Mouse (Mus musculus): ENCODE measurements at regions not wholly inside any gene's neighbourhood (a gene's known extent, or its start where the extent isn't known, plus 50 kb on each side); places are given as distances from the start of the nearest gene placed in this dataset.
A peak's percentile ranks its signal among the peaks of the same experiment; 100 is the strongest.

DNA sequence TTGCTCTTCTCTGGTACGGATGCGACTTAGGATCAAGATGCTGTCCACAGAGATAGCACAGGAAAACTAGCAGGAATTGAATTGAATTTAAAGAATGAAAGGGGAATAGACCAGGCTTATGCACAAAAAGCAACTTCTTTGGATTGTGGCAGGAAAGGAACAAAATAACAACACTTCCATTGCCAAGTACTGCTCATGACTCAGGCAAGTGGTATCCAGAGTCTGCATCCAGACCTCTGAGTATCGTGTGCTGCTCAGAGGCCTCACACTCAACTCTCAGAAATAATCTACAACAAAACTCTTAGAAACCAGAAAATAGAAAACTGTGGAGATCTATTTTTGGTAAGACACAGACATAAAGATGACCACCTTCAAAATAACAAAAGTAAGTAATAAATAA lies 176.1 kb upstream of the Egflam start:
- DNase-seq (ENCODE audit: low spot score), result no peak

DNA sequence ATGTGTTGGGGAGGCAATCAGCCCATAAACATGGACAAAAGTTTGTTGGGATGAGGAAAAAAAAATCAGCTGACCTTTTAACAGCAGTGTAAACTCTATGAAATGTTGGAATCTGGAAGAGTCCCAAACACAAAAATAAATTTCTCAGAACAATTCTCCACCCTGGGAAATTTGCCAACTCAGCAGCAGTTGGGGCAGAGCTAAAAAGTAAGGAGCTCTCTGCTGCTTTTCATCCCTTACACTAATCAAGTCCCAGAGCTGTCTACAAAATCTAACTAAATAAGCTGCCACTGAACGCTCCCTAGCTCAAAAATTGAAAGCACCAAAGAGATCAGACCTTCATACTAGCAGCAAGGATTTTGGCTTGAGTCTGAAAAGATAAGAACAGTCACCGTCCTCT lies 176.6 kb upstream of the Egflam start:
- no peak for DNase-seq (ENCODE audit: low spot score)

DNA sequence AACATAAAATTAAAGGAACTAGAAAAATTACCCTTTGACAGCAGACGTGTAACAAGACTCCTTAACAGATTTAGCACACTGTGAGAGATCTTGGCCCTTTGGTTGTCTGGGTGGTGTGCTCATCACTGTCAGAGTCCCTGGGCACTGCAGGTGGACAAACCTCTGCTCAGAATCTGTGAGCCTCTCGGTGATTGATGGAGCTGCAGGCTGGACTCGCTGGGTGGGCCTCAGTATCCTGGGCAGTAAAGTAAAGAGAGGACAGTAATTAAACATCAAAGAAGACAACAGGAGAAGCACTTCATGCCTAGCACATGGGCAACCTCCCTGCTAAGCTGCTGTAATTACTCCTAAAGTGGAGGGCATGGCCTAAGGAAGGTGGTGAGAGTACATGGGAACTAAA lies 180.2 kb upstream of the Egflam start:
- DNase-seq (ENCODE audit: low spot score), result no peak

DNA sequence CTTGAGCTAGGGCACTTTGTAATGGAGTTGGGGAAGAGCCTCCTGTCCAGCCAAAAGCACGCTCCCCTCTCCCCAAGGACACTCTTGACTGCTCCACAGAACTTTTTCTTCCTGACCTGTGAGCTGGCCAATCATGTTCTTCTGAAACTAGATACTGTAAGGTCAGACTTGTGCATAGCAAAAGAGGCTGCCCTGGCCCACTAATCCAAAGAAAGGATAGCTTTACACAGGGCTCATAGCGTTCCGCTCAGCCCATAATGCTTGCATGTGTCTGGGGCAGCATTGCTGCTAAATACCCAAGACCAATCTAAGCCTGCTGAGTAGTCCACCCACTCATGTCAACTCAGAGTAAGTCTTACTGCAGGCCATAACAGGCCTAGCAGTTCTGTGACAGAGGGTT lies 189.0 kb upstream of the Egflam start:
- DNase-seq (ENCODE audit: low spot score), result no peak

DNA sequence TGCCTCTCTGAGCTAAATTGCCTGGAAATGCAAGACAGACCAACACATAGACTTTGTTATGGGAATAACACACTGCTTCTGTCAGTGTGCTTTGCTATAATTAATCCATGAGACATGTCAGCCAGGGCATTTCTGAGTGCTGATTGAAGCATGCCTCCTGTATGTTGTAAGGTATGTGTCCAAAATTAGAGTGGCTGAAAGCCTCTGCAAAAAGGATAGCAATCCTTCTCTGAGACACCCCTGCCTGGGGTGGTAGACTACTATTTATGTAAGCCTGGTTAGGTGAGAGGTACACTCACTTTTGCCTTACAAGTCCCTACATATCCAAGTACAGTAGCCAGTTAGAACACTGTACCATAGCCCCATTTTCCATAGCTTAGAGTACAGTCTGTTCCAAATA lies 193.3 kb upstream of the Egflam start:
- DNase-seq (ENCODE audit: low spot score), result no peak

DNA sequence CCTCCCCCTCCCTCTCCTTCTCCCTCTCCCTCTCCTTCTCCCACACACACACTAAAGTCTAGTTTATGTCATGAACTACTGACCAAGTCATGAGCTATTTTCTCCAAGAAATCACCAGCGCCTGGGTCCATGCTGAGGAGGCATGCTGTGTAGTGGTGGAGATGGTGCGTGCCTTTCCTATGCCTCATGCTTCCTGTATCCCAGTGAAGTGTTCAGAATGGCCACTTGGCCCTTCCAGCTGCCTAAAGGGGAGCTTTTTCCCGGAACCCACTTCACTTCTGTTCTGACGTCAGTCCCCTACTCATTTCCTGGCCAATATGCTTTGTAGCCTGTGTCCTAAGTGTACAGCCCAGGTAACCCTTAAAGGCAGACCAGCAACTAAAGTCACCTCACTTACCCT lies 199.1 kb upstream of the Egflam start:
- DNase-seq (ENCODE audit: low spot score), result no peak

DNA sequence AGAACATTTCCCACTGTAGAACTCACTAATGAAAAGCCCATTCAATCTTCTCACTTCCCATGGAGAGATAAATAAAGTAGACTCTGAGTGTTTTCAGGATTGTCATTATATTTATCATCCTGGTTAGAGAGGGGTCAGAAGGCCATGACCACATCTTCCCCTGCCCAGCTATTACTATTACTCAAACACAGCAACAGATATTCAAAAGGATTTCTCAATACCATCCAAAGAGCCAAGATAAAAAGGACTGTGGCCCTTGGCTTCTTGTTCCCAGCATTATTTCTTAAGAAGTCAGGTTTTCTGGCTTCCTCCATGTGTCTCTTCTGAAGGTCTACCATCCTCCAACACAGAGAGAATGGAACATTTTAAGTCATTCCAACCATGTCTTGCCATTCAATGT lies 199.6 kb upstream of the Egflam start:
- no peak for DNase-seq (ENCODE audit: low spot score)

DNA sequence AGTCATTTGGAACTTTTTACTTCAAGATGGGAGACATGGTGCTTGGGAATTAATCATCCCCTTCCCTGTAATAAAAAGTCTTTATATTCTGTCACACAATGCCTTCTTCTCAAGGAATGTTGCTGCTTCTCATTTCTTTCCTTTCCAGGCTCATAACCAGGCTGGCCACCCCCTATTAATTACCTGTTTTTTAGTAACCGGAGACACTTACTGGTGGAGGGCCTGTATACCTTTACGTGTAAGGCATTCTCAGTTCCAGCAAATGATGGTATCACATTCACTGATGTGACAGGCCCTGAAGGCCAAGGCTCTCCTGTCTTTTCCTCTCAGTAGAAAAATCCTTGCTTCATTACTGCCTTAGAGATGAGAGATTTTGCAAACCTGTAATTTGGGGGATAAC lies 203.3 kb upstream of the Egflam start:
- no peak for DNase-seq (ENCODE audit: low spot score)

DNA sequence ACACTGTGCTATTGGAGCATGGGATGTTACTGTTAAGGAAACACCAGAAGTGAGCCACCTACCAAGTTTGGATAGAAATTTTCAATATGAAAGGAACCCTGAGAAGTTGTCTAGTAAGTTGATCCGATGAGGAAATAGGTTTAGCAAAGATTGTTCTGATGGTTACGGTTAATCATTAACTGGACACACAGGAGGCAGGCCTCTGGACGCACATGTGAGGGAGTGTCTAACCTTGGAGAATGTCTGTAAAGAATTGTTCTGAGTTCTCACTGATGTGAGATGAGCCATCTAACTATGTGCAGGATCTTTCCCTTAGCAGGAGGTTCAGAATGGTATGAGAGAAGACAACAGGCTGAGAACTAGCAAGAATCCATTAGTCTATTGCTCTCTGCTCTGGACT lies 205.8 kb upstream of the Gdnf start:
- no peak for DNase-seq (ENCODE audit: low spot score)

DNA sequence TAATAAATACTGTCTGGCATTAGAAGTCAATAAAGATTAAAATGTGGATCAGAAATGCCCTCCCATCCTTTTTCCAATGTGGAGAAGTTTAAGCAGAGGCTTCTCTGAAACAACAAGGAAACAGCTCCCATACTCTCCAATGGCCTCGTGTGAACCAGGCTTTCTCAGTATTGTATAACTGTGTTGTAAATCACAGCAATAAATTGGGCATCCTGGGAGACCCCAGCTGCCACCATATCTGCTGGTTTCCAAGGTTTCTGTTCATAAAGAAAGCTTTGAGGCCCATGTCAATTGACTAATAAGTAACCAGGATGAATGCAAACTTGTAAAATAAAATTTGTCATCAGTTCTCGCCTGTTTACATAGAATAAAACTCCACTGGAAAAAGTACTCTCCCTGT lies 192.7 kb upstream of the Gdnf start:
- no peak for DNase-seq (ENCODE audit: low spot score)

DNA sequence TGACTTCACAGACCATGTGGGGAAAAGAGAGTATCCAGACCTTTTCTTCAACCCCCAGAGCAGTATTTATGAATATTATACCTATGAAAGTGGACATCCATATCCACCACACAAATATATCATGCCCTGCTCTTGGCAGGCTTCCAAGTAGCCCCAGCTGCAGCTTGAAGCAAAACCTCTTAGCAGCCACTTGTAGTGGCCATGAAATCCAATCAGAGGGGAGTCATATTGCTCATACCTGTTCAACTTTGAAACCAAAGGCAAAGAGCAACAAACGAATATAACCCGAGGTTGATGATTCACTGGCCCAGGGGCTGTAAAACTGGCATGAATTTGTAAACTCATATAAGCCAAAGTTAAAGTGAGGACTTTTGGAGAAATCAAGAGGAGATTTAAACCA lies 187.6 kb upstream of the Gdnf start:
- DNase-seq (ENCODE audit: low spot score), result no peak

DNA sequence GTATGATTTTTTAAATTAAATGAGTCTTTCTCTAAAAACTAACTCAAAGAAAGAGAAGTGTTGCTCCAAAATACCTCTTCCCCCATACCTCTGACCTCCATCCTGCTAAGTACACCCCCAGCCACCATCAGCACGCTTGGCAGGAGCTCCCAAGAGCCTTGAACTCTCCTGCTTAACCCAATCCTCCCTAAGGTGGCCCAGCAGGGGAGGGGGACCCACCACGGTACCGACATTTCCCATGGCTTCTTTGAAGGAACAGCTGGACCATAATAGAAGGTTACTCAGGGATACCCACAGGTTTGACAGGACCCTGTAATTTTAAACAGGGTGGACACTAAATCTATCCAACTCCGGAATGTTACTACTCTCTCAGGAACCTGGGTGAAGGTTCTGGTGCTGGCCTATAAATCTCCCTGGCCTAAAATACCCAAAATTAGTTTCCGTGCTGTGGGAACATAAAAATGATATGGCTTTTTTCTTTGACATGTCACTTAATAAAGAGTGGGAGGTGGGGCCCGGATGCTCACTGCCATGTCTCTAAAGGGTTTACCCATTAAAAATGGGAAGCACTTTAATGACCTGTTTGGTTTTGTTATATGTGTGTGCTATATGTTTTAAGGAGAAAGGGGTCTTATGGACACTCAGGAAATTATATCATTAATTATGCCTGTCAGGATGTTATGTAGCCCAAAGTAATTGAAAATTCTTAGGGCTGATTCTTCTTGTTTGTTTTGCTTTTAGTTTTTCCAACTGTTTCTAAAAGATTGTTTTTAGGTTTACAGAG lies 185.8 kb upstream of the Gdnf start:
- DNase-seq (ENCODE audit: low spot score), result no peak

DNA sequence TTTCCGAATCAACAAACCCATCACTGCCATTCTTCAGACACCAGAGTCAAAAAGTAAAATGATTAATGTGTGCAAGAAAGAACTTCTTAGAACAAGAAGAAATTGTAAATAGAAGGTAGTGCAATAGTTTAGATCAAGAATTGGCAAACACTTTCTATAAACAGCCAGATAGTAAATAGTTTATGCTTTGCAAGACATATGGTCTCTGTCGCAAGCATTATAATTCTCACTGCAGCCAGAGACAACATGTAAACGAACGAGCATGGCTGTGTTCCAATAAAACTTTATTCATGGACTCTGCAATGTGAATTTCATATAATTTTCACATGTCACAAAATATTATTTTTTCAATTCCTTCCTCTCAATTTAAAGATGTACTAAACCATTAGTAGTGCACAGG lies 180.8 kb upstream of the Gdnf start:
- DNase-seq (ENCODE audit: low spot score), result no peak

DNA sequence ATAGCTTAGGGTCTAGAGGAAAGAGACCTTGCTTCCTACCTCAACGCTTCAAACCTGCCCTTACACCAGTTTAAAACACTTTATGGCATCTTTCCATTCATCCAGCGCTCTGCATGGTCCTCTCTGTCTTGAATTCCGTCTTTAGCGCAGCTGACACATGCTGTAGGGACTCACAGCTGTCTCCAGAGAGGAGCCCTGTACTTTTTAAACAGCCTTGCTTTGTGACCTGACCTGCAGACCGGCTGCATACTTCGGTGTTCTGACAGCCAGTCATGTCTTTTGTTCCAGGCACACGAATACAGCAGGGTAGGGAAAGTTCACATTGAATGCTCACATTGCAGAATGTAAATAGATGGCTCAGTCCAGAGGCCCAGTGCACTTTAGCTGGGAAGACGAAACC lies 175.4 kb upstream of the Gdnf start:
- DNase-seq (ENCODE audit: low spot score), result no peak

DNA sequence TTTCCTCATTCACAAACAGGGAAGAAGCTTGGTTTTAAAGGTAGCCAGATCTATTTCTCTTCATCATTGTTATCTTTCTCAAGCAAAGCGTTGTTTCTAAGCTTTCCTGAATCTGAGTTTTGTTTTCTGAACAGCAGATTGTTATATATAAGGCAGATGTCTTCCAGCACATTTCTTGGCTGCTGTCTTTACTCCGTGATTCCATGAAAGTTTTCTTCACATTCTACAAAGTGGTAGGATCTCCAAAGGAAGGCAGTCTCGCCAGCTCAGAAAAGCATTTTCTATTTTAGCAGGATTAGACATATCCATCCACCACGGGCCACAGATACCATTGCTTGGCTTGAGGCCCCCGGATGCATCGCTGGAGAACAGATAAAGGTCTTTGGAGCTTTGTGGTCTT lies 171.2 kb upstream of the Gdnf start:
- no peak for DNase-seq (ENCODE audit: low spot score)

DNA sequence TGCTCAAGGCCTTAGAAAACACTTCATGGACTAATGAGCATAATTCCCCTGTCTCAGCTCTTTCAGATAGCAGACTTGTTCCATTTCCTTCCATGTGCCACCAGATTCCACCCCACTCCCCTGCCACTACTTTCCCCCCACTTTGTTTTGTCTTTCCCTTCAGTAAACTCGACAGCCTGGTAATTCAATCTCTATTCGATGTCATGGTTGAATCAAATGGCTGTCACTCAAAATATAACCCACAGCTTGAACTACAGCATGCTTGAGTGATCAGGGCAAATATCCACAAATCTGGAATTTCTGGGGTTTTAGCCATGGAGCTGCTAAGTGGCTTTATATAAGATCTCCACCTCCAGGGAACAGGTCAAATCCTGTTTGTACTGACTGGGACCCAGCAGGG lies 168.6 kb upstream of the Gdnf start:
- DNase-seq (ENCODE audit: low spot score), result no peak

DNA sequence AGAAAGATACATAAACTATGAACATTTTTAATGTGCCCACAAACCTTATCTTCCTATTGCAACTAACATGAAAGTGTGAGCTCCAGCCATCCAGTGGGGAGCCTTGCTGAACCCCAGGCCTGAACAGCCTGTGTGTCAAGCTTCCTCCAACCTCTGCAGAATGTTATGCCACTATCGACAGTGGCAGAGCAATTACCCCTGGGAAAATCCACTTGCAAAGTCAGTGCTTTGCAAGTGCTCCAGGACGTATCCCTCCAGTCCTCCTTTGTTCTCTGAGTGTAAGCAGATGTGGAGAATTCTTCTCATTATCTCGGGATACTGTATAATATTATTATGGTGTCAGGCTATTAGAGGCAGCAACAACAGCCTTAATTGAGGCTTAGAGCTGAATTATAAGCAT lies 159.9 kb upstream of the Gdnf start:
- DNase-seq (ENCODE audit: low spot score), result no peak

DNA sequence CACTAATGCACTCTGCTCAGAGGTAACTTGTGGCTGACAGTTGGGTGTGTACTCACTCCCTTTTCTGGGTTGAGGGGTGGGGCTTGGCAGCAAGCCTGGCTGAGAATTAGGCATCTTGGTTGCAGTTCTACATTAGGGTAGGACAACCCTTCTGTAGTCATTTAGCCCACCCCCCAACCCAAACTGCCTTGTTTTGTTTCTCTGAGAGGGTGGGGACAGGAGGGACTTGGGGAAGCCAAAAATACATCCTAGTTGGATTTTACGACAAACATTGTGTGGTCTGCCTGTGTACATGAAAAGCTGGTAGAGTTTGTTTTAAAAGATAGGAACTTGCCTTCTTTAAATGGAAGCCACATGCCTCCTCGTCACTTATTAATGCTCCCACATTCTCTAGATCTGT lies 146.8 kb upstream of the Gdnf start:
- DNase-seq (ENCODE audit: low spot score), result no peak

DNA sequence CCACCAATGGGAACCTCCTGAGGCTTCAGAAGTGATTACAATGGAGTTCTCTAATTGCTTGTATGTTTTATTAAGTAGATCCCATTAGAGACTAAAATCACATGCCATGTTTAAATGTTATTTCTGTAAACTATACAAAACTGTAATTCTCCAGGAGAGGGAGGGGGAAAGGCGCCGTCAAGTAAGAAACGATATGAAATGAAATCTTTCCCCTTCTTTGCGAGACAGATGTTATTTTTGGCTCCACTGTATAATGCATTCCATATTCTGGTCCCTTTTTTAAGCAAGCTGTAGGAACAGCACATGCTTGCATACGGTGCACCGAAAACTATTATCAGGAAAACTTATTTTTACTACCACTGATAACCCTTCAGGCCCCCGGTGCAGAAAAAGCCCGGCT lies 141.0 kb upstream of the Gdnf start:
- DNase-seq (ENCODE audit: low spot score), result no peak

DNA sequence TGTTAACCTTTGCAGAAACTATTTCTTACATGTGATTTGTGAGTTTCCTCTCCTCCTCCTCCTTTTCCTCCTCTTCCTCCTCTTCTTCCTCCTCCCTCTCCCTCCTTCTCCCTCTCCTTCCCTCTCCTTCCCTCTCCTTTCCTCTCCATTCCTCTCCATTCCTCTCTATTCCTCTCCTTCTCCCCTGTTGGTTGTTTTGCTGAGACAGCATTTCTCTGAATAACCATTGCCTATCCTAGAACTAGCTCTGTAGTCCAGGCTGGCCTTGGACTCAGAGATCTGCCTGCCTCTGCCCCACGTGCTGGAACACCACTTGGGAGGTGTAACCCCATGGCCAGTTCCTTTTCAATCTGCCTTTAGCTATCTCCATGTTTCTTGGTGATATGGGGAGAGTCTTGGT lies 133.7 kb upstream of the Gdnf start:
- no peak for DNase-seq (ENCODE audit: low spot score)

DNA sequence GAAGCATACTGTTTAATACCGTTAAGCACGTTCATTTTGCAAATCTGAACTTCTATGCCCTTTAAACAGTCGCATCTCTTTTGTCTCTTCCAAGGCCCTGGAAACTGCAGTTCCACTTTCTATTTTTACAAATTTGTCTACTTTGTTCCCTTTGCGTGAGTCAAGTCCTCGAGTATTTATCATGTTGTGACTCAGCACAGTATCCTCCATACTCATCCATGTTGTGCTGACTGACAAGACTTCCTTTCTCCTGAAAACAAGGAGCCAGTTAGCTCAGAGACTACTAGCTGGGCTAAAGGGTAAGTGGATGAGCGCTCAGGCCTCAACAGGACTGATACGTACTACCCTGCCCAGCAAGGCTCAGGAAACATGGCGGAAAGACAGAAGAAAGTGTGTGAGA lies 131.9 kb upstream of the Gdnf start:
- DNase-seq (ENCODE audit: low spot score), result no peak

DNA sequence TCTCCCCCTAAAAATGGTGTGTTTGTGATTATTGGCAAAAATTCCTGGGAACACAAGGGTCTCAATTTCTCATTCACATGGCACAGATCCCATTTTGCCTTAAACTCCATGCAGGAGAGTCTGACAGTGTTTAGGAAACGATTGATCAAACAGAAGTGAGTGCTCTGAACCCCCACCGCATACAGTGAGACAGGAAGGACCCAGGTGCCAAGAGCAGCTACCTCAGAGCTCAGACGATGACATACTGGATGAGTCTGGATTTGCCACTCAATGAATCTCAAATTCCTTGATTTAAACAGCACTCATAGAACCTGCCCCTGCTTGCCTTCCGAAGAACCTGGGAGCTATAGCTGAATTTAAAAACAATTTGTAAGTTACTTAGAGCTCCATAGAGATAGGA lies 129.6 kb upstream of the Gdnf start:
- no peak for DNase-seq (ENCODE audit: low spot score)

DNA sequence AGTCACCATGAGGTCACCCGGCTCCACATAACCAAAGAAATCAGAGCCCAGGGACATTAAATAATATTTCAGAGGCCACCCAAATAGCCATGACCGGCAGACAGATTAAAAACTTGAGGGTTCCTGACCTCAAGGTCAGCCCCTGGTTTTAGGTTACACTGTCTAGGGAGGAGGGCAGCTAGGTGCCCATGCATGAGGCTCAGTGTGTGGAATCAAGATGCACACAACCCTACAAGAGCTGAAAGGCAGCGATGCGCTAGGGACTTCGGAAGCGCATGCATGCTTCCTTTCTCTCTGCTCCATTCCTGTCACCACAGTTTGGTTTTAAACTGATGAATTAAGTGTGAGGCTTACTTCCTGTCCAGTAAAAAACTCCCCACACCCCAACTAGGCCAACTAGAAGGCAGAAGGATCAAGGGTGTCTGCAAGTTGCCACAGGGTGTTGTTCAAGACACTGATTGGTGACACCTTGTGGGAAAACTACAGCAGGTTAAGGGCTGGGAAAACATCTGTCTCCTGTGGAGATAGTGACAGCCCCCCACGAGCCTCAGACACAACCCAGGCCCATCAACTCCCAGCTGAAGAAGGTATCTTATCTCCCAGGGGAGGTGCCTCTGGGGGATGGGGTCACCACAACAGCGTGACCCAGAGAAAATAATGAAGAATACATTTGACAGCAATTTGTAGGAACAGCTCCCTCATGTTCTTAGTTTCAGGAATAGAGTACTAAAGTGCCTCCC lies 127.2 kb upstream of the Gdnf start:
- peak; percentile 3 for DNase-seq (ENCODE audit: low spot score)

DNA sequence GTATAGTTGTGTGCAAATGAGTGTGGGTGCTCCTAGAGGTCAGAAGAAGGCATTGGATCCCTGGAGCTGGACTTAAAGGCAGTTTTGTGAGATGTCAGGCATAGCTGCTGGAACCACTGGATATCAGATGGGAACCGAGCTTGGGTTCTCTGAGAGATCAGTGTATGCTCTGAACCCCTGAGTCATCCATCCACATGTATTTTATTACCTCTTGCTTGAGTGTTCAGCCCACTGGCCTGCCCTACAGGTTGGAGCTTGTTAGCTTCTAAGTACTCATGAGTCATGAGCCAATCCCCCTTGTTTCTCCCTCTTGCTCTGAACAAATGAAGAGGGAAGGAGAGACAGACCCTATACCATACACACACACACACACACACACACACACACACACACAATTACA lies 119.4 kb upstream of the Gdnf start:
- DNase-seq (ENCODE audit: low spot score), result no peak
